Mouse (Mus musculus) brain, embryonic 14.5 days (tissue): ENCODE data around the gene Mmp19.

Experiments used
- CTCF ChIP-seq: fragments of 200-500 bp; IDR thresholded peaks from 2 replicates; pipeline ENCODE4 v1.5.1; 2012; ENCODE audit warnings: inconsistent platforms, mild to moderate bottlenecking, moderate library complexity, borderline replicate concordance; ENCODE audit not compliant: insufficient read depth, insufficient read length; ENCODE audit errors: extremely low read depth
- POLR2A ChIP-seq: fragments of 200-500 bp; IDR thresholded peaks from 2 replicates; pipeline ENCODE4 v1.6.1; 2012; ENCODE audit warnings: mild to moderate bottlenecking, inconsistent platforms, borderline replicate concordance; ENCODE audit not compliant: poor library complexity, insufficient read depth, insufficient read length, severe bottlenecking; ENCODE audit errors: extremely low read depth

DNA sequence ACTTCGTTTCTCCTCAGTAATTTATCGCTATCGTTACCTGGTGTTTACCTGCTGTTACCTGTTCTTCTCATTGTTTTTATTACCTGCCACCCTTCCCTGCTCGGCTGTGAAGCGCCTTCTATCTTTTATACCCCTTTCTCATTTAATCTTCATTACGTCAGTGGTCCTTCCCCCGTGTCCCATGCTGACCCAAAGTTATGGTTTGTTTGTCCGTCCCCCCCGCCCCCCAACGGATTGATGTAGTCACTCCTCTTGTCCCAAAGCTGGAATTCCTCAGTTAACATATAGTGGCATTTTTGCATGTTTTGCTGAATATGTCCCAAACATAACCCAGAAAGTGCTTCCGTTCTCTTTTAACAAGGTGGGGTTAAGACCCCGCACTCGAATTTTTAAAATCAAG is 31.4 kb downstream of the Mmp19 start:
- TF ChIP-seq CTCF (no peak), POLR2A (no peak)
